Mouse (Mus musculus) cortical plate, adult 2 months (tissue): ENCODE measurements at regions not wholly inside any gene's neighbourhood (a gene's known extent, or its start where the extent isn't known, plus 50 kb on each side); places are given as distances from the start of the nearest gene placed in this dataset.

Experiments used
- CTCF ChIP-seq: fragments of 200-500 bp; IDR thresholded peaks from 2 replicates; pipeline ENCODE4 v1.5.1; 2011; ENCODE audit warnings: mild to moderate bottlenecking, control low read depth, low read length; ENCODE audit not compliant: insufficient read depth; ENCODE audit errors: extremely low read depth
- POLR2A ChIP-seq: fragments of 200-500 bp; IDR thresholded peaks from 2 replicates; pipeline ENCODE4 v1.6.1; 2011; ENCODE audit warnings: mild to moderate bottlenecking, low read length, control low read depth; ENCODE audit not compliant: insufficient read depth; ENCODE audit errors: extremely low read depth

DNA sequence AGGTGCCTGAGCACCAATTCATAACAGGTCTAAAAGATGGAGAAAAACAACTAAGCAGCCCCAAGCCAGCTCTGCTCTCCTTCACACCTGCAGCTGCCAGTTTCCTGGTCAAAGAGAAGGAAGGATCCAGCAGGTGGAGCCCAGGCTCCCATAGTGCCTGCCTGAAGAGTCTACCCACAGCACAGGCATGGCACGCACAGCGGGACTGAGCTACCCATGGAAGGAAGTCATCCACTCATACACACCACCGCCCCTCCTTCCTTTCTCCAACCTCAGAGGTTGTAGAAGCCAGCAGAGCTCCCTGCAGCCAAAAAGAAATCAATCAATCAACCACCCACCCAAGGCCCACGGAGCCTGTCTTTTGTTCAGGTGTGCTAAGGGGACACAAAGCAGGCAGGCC is 197.0 kb upstream of the Cadm1 start:
- TF ChIP-seq POLR2A (no peak), CTCF (0 out of 2 replicates have a peak, but pooled peaks have one; percentile 17)
